Mouse (Mus musculus) stomach, postnatal 0 days (tissue): ENCODE results near the gene Rap2b. TPM values are rescaled to one million over a fixed set of nuclear protein-coding genes. Genes with fewer than 3 reads are reported as not detected.

Experiments
- ATAC-seq: fragments of 200-750 bp; cut with Nextera tagmentation; 2 replicates; pipeline ENCODE4 v1.8.0; 2017; ENCODE audit not compliant: low FRiP score, low TSS enrichment
- DNase-seq: peaks from one replicate; pipeline ENCODE4 v3.0.0-alpha.2; 2016; ENCODE audit warnings: low spot score
- H3K27ac ChIP-seq: fragments of 300-500 bp; sonication (generic); replicated peaks from 2 replicates; pipeline ENCODE4 v1.5.1; 2014; ENCODE audit warnings: mild to moderate bottlenecking, control low read depth
- H3K27me3 ChIP-seq: fragments of 300-500 bp; sonication (generic); 2 replicates; pipeline ENCODE4 v1.6.1; 2014; ENCODE audit warnings: low read length; ENCODE audit not compliant: control insufficient read depth, insufficient read depth
- H3K36me3 ChIP-seq: fragments of 300-500 bp; sonication (generic); 2 replicates; pipeline ENCODE4 v1.6.1; 2014; ENCODE audit warnings: low read length, mixed read lengths; ENCODE audit not compliant: control insufficient read depth, insufficient read depth
- H3K4me1 ChIP-seq: fragments of 300-500 bp; sonication (generic); replicated peaks from 2 replicates; pipeline ENCODE4 v1.6.1; 2014; ENCODE audit warnings: antibody characterized with exemption; ENCODE audit not compliant: control insufficient read depth, insufficient read depth
- H3K4me2 ChIP-seq: fragments of 300-500 bp; sonication (generic); replicated peaks from 2 replicates; pipeline ENCODE4 v1.6.1; 2014; ENCODE audit warnings: low read depth, mild to moderate bottlenecking, control low read depth, moderate library complexity
- H3K4me3 ChIP-seq: fragments of 300-500 bp; sonication (generic); 2 replicates; pipeline ENCODE4 v1.5.1; 2014; ENCODE audit warnings: low read depth, low read length, control low read depth
- H3K9ac ChIP-seq: fragments of 300-500 bp; sonication (generic); 2 replicates; pipeline ENCODE4 v1.6.1; 2014; ENCODE audit warnings: mild to moderate bottlenecking, low read length, control low read depth, mixed read lengths
- H3K9me3 ChIP-seq: fragments of 300-500 bp; sonication (generic); 2 replicates; pipeline ENCODE4 v1.6.1; 2016; ENCODE audit warnings: low read length; ENCODE audit not compliant: control insufficient read depth
- CTCF ChIP-seq: IDR thresholded peaks from 2 replicates; pipeline ENCODE4 v1.5.1; 2016; ENCODE audit warnings: antibody characterized with exemption, low read depth, mild to moderate bottlenecking, moderate library complexity
- EP300 ChIP-seq: optimal IDR thresholded peaks from 2 replicates; pipeline ENCODE3; 2016; ENCODE audit warnings: antibody characterized with exemption
- WGBS: fragments of 180-500 bp; shearing (Covaris S2); extraction: QIAGEN DNeasy Blood & Tissue Kit; methylation state at CpG from one replicate; pipeline ENCODE4 v1.1.7; 2014; 5-methylcytosine and 5-hydroxymethylcytosine counted together
- polyA plus RNA-seq: library from polyadenylated mRNA; unstranded; fragments of >200 nt; fragmentation: Nextera tagmentation; extraction: Ambion mirVana; gene quantifications from 2 replicates; pipeline ENCODE4 v1.2.1, GENCODE M21; 2015

Rap2b gene
- polyA plus RNA-seq, 1 experiment from 2014 or later: 7.1 TPM

DNA sequence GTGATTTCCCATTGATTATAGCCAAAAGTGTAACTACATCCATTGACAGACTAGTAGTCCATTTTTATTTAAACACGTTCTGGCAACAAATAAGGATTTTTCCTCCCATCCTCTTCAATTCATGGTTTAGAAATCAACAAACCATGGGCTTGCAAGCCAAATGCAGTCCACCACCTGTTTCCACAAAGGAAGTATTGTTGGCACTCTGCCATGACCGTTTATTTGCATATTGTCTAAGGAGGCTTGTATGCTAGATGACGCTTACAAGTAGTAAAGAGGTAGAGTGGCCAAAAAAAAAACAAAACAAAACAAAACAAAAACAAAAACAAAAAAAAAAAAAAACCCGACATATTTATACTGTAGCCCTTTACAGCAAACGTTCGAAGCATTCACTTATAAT, 3.3 kb upstream of the Rap2b start:
- WGBS: 53% methylated on average over 6 of the region's 6 CpGs

DNA sequence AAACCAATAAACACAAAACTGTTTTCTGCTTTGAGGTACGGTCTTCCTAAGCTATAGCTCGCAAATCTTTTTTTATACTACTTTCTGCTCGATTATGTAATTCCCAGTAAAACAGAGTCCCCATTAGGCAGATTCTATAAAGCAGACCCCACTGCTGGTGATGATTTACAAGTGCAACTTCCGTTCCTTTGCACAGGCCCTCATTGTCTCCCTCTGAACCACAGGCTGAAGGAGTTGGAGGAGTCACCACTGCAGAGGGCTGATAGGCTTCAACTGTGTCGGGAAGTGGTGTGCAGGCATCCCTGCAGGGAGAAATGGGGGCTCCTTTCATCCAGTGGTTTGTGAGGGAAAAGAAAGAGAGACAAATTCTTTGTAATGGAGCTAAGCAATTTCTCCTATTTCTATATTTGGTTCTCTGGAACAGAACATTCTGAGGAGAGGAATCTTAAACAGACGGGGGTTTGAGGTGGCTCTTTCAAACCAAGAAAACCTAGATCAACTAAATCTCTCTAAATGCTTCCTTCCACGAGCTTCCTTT, 2.6 kb upstream of the Rap2b start:
- no peak overlapping the region for H3K9ac ChIP-seq
- H3K4me1 ChIP-seq: no peaks in the 10 kb centered on the region
- WGBS: 33% methylated on average over 7 of the region's 7 CpGs
- ATAC-seq: no peak
- DNase-seq: no peak
- TF ChIP-seq EP300: no peak
- no peak for TF ChIP-seq CTCF
- H3K36me3 ChIP-seq: no peaks in the 10 kb centered on the region
- H3K4me3 ChIP-seq: no peak overlapping the region
- H3K27ac ChIP-seq: no peak overlapping the region
- no peak overlapping the region for H3K4me2 ChIP-seq
- no peaks in the 10 kb centered on the region for H3K9me3 ChIP-seq
- H3K27me3 ChIP-seq: no peaks in the 10 kb centered on the region

More for the DNA sequence above, 3.3 kb upstream of the Rap2b start:
- DNase-seq (no peak), ATAC-seq (no peak)
- no peaks in the 10 kb centered on the region for H3K27me3 ChIP-seq
- no peak overlapping the region for H3K27ac ChIP-seq
- H3K4me1 ChIP-seq: no peaks in the 10 kb centered on the region
- no peak overlapping the region for H3K4me3 ChIP-seq
- no peaks in the 10 kb centered on the region for H3K36me3 ChIP-seq
- no peaks in the 10 kb centered on the region for H3K9me3 ChIP-seq
- no peak overlapping the region for H3K4me2 ChIP-seq
- no peak for TF ChIP-seq EP300
- TF ChIP-seq CTCF: no peak
- no peak overlapping the region for H3K9ac ChIP-seq

- TF ChIP-seq EP300: no peak
- TF ChIP-seq CTCF: no peak
- no peaks in the 10 kb centered on the region for H3K27me3 ChIP-seq
- no peaks in the 10 kb centered on the region for H3K36me3 ChIP-seq
- peak overlapping the region; percentile 70 for H3K9ac ChIP-seq
- H3K4me2 ChIP-seq: peak overlapping the region; percentile 86
- no peaks in the 10 kb centered on the region for H3K9me3 ChIP-seq
- H3K4me3 ChIP-seq: peak overlapping the region; percentile 87
- H3K27ac ChIP-seq: peak overlapping the region; percentile 99
- no peaks in the 10 kb centered on the region; the same call in 1 of the 2 replicates for H3K4me1 ChIP-seq
- no peak for DNase-seq
- WGBS: 3% methylated on average over 9 of the region's 9 CpGs
- no peak for ATAC-seq
These were observed 1.4 kb downstream of the Rap2b start for GRCm38 (mm10) chr3:61362821-61363160.

GRCm38 (mm10) chr3:61363161-61363988, 1.9 kb downstream of the Rap2b start:
- Histone ChIP-seq H3K9ac (peak overlapping the region; percentile 87), H3K27me3 (no peaks in the 10 kb centered on the region), H3K9me3 (no peaks in the 10 kb centered on the region), H3K27ac (peak overlapping the region; percentile 99), H3K4me2 (peak overlapping the region; percentile 86), H3K36me3 (no peaks in the 10 kb centered on the region), H3K4me1 (no peaks in the 10 kb centered on the region; the same call in 1 of the 2 replicates), H3K4me3 (peak overlapping the region; percentile 87)
- DNase-seq (peak; percentile 93), ATAC-seq (peak; percentile 95)
- TF ChIP-seq CTCF (no peak), EP300 (peak; percentile 43)
- under 1% methylated on average over 30 of the region's 30 CpGs for WGBS

- peak; percentile 13 for TF ChIP-seq EP300
- peak; percentile 39 for TF ChIP-seq CTCF
- Histone ChIP-seq H3K4me3 (peak overlapping the region; percentile 87), H3K4me2 (peak overlapping the region; percentile 86), H3K27ac (peak overlapping the region; percentile 99), H3K9me3 (no peaks in the 10 kb centered on the region), H3K36me3 (no peaks in the 10 kb centered on the region), H3K9ac (peak overlapping the region; percentile 87), H3K4me1 (no peaks in the 10 kb centered on the region; the same call in 1 of the 2 replicates), H3K27me3 (no peaks in the 10 kb centered on the region)
- ATAC-seq (peak; percentile 93), DNase-seq (peak; percentile 98)
- under 1% methylated on average over 35 of the region's 51 CpGs for WGBS
These were observed 2.7 kb downstream of the Rap2b start for GRCm38 (mm10) chr3:61363989-61364660.

DNA sequence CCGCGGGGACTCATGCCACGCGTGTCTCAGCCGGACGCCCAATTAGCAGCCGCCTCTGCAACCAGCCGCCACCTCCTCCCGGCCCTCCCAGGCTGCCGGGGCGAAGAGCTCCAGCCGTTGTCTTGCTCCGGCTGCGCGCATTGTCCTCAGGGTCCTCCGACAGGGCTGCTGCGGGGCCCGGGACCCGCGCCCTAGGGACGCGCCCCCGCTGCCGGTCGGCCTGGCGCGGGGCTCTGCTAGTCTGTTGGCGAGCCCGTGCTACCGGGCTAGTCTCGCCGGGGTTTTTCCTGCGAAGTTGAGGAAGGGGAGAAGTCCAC, 3.2 kb downstream of the Rap2b start:
- peak overlapping the region; percentile 87 for H3K4me3 ChIP-seq
- H3K4me1 ChIP-seq: no peaks in the 10 kb centered on the region; the same call in 1 of the 2 replicates
- H3K27me3 ChIP-seq: no peaks in the 10 kb centered on the region
- H3K4me2 ChIP-seq: peak overlapping the region; percentile 86
- DNase-seq (no peak), ATAC-seq (no peak)
- under 1% methylated on average over 16 of the region's 33 CpGs for WGBS
- peak overlapping the region; percentile 99 for H3K27ac ChIP-seq
- no peaks in the 10 kb centered on the region for H3K9me3 ChIP-seq
- H3K36me3 ChIP-seq: no peaks in the 10 kb centered on the region
- TF ChIP-seq EP300: no peak
- no peak for TF ChIP-seq CTCF
- peak overlapping the region; percentile 83 for H3K9ac ChIP-seq
